Mouse (Mus musculus): Measurements from ENCODE around the gene Ces1b.

Ces1b gene

DNA sequence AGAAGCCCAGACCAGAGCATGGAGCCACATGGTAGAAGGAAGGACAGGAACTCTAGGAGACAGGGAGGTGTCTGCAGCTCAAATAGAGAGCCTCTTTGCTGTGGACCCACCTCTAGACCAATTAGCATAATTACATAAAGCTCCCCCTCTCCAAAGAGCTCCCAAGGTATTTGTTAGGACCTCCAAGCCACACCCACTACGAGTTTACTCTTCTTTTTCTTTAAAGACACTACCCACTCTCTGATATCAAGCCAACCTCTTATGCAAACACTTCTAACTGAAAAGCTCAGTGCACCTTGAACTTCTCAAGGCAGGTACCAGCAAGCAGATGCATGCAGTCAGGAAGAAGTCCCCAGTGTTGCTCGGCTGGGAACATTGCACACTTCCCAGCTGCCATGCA lies at the start of gene Ces1b:
Ces1b (minus strand) TSS at position 131 of the 400 bp plus-strand sequence.
- in situ Hi-C loops (cut with MboI, MseI), result no loop called here

DNA sequence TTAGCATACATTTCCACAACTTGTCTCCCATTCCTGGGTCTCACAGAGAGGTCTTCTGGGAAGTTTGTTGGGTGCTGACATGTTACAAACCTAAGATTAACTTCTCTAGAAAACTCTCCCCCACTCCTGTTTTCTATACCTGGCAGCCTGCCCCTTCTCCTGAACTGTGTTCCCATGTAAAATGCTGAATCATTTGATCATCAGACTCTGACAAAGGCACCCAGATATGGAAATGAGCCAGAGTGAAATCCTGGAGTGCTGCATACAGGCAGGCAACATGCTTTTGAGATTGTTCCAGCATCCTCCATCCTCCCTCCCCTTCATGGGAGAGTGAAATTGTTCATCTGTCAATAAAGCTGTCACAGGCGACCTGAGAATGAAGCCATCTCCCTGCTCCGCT lies 46.7 kb upstream of the Ces1b start:
- in situ Hi-C loops (cut with MboI, MseI), result no loop called here

DNA sequence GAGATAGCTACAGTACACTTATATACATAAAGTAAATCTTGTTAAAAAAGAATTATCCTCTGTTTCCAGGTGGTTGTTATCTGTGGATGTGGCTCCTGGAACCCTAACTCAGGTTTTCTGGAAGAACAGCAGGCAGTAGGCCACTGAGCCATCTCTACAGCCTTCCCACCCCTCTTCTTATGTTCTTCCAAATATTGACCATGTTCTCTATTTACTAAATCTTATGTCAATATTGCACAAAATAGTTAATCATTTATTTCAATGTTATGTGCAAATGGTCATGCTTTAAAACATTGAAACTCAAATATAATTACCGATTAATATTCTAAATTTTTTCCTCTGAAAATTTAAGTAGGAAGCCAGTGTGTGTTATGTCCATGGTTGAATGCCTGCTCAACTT lies 42.2 kb upstream of the Ces1b start:
- in situ Hi-C loops (cut with MboI, MseI), result no loop called here

DNA sequence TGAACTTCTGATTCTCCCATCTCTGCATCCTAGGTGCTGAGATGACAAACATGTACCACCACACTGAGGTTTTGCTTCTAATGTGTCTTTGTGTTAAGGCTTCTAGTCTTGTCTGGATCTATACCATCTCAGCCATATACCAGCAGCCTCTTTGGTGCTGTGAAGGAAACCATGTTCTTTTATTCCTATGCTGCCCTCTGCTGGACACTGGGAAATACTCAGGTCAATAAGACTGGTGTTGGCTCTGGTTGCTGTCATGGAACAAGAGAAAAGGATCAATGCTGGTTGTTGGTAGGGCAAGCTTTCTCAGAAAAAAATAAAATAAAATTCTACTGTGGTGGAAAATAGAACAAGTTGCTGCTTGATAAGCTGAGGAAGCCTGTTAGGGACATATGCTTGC lies 15.6 kb upstream of the Ces1b start:
- in situ Hi-C loops (cut with MboI, MseI), result loop anchor here (5.0 kb wide), 1 partner anchor 83 kb away; no protein-coding TSS in a partner anchor

GRCm38 (mm10) chr8:93091324-93091723 lies 11.5 kb upstream of the Ces1b start:
- in situ Hi-C loops (cut with MboI, MseI), result no loop called here

GRCm38 (mm10) chr8:93088686-93089122 lies 8.9 kb upstream of the Ces1b start:
- in situ Hi-C loops (cut with MboI, MseI), result no loop called here

- in situ Hi-C loops (cut with MboI, MseI), result no loop called here
Measured at GRCm38 (mm10) chr8:93088193-93088592, 8.4 kb upstream of the Ces1b start.

GRCm38 (mm10) chr8:93075251-93075650 lies 4.6 kb downstream of the Ces1b start:
- in situ Hi-C loops (cut with MboI, MseI), result no loop called here

GRCm38 (mm10) chr8:93063416-93064117 lies 16.2 kb downstream of the Ces1b start:
- in situ Hi-C loops (cut with MboI, MseI), result no loop called here

DNA sequence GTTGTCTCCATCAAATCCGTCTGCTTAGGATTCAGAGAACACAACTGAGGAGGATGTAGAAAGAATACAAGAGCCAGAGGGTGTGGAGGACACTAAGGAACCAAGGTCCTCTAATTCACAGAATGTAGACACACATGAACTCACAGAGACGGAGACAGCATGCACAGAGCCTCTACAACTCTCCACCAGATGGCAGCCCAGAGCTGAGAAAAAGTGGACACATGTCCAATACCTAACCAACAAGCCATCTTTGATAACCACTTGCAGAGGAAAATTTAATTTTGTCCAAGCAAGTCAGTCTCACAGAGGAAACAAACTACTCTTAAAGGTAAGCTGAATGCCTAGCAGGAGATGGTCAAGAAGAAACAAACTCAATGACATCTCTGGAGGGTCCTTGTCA lies 20.6 kb downstream of the Ces1b start:
- in situ Hi-C loops (cut with MboI, MseI), result no loop called here

GRCm38 (mm10) chr8:93055238-93055637 lies 24.6 kb downstream of the Ces1b start:
- in situ Hi-C loops (cut with MboI, MseI), result no loop called here

DNA sequence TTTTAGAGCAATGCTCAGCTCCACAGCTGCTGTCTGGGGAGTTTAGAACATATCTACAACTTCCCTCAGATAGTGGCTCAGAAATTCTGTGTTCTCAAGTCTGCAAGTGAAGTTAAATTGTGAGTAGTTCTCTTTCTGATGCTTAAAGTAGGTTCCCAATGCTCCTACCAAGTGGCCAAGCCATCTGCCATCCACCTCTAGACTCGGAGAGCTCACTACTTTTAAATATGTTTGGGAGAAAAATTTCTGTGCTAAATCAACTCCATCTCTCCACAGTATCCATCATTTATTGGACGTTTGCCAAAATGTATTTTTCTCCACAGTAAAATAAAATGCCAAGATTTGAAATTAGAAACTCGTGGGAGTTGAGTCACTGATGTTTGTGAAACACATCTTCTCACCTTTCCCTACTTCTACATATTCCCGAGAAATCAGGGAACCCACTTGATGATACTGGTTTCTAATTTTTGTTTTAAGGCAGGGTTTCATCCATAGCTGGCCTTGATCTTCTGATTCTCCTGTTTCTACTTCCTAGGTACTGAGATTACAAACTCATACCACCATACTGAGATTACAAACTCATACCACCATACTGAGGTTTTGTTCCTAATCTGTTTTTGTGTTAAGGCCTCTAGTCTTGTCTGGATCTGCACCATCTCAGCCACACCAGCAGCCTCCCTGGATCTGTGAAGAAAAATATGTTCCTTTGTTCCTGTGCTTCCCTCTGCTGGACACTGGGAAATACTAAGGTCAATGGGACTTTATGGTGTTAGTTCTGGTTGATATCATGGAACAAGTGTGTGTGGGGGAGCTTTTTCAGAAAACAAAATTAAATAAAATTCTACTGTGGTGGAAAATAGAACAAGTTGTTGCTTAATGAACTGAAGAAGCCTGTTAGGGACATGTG lies 31.1 kb downstream of the Ces1b start:
- in situ Hi-C loops (cut with MboI, MseI), result no loop called here

DNA sequence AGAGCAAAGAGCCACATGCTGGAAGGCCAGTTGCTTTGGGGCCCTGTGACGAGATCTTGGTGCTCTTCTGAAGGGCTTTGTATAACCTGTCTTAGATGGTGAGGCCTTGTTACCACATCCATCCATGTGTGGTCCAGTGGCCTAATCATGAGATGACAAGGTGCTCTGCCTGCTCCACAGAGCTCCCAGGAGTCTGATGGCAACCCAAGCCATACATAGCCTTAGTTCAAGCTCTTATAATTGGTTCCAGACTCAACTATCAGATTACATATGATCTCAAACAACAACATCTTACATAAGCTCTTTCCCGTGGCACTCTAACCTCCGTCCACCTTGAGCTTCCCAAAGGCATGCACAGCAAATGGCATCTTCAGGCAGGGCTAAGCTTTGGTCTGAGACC lies 31.7 kb downstream of the Ces1b start, which contains the start of gene Ces1a:
Ces1a (minus strand) TSS at position 101 of the 400 bp plus-strand sequence.
- in situ Hi-C loops (cut with MboI, MseI), result no loop called here

- in situ Hi-C loops (cut with MboI, MseI), result no loop called here
Measured at GRCm38 (mm10) chr8:93043083-93043482, 36.7 kb downstream of the Ces1b start.

GRCm38 (mm10) chr8:93040776-93041567 lies 38.8 kb downstream of the Ces1b start:
- in situ Hi-C loops (cut with MboI, MseI), result no loop called here

- in situ Hi-C loops (cut with MboI, MseI), result no loop called here
Measured at GRCm38 (mm10) chr8:93040256-93040655, 39.6 kb downstream of the Ces1b start.

- in situ Hi-C loops (cut with MboI, MseI), result no loop called here
Measured at GRCm38 (mm10) chr8:93038831-93039230, 41.0 kb downstream of the Ces1b start.

DNA sequence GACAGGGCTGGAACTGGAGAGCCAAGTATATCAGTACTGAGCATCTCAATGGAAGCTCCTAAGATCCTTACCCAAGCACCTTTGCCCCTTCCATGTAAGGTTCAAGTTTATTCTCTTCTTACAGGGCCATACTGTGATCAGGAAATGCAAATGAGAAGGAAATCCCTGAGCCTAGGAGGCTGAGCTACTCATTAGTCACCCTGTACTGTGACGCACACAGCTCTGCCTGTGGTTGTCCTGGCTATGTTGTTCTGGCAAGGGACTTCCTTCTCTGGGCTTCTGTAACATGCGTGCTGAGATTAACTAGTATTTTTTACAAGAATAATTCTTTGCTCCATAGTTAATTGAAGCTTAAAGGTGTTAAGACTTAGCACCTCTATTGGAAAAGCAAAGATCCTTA lies 49.2 kb downstream of the Ces1b start:
- in situ Hi-C loops (cut with MboI, MseI), result no loop called here

GRCm38 (mm10) chr8:93021738-93022137 lies 58.1 kb downstream of the Ces1b start:
- in situ Hi-C loops (cut with MboI, MseI), result no loop called here

DNA sequence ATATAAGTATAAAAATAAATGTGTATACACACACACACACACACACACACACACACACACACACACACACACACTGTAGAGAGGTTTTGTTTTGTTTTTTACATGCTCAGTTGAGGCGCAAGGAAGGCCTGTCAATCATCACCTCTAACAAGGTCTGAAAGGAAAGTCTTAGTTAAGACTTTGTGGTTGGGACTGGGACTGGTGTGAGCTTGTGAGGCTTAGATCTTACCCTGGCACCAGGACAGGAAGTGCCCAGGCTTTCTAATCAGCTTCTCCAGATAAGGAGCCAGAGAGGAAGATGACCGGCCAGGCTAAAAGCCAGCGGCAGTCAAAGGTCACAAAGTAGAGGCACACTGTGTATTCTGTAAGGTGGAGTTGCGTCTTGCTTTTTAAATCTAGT lies 65.5 kb downstream of the Ces1b start:
- in situ Hi-C loops (cut with MboI, MseI), result loop anchor here (5.0 kb wide), 1 partner anchor 83 kb away; no protein-coding TSS in a partner anchor

GRCm38 (mm10) chr8:93012226-93012625 lies 67.6 kb downstream of the Ces1b start:
- in situ Hi-C loops (cut with MboI, MseI), result loop anchor here (5.0 kb wide), 1 partner anchor 85 kb away; no protein-coding TSS in a partner anchor

DNA sequence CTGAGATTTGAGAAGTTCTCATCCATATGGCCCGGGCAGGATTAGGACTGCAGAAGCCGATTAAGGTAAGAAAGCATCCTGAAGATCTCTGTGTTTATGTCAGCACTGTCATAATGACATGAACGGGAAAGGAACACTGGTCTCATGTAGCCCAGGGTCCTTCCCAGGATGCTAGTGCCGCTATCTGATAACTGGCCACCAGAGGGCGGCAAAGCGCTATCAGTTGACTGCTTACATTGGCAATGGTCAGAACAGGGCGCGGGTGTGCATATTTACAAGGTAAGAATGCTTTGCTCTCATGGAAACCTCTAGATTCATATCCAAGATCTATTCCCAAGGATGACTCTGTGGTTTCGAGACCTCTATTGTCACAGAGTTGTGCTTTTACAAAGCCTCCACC lies 68.4 kb downstream of the Ces1b start:
- in situ Hi-C loops (cut with MboI, MseI), result loop anchor here (5.0 kb wide), 1 partner anchor 86 kb away; no protein-coding TSS in a partner anchor

All from T-helper 1 cell (primary cell).